In genomic region chr4:156203413-156204131, GRCm38 (mm10) we compare ENCODE assay signal across 8 mouse cellular contexts. TPM values are rescaled to one million over a fixed set of nuclear protein-coding genes. Genes with fewer than 3 reads are reported as not detected.
DNase-seq lines count a peak whose midpoint lies in the region; ATAC-seq and TF ChIP-seq lines count a peak whose summit lies in the region.

No protein-coding gene starts in this region.

- WGBS in liver, adult 2 months, result under 1% methylated on average over 49 of the region's 49 CpGs
- under 1% methylated on average over 49 of the region's 49 CpGs for WGBS in heart, embryonic 12.5 days
- under 1% methylated on average over 49 of the region's 49 CpGs for whole genome bisulfite sequencing in limb, embryonic 11.5 days
- under 1% methylated on average over 46 of the region's 49 CpGs for WGBS in midbrain, postnatal 0 days

- H3K4me2 ChIP-seq in heart, embryonic 12.5 days, result peak overlapping the region; percentile 97
- peak overlapping the region; percentile 97 for H3K4me2 ChIP-seq in limb, embryonic 11.5 days (ENCODE audit: low read depth, severe bottlenecking)
- peak overlapping the region; percentile 89 for H3K4me2 ChIP-seq in midbrain, postnatal 0 days (ENCODE audit: low read depth, low read length, poor library complexity, severe bottlenecking)

- H3K27ac ChIP-seq in liver, adult 2 months (replicated peaks; ENCODE audit: insufficient read depth, low read depth, low read length), result peak overlapping the region; percentile 81
- peak overlapping the region; percentile 80 for H3K27ac ChIP-seq in brown adipose tissue, adult 24 weeks (replicated peaks; ENCODE audit: low read depth, low read length)
- peak overlapping the region; percentile 69 for H3K27ac ChIP-seq in heart, embryonic 12.5 days (ENCODE audit: poor library complexity, severe bottlenecking)
- no peak overlapping the region for H3K27ac ChIP-seq in limb, embryonic 11.5 days (replicated peaks; ENCODE audit: low read depth, low read length)
- H3K27ac ChIP-seq in midbrain, postnatal 0 days (ENCODE audit: low read depth, low read length), result peak overlapping the region; percentile 73

- DNase-seq in liver, adult 2 months (ENCODE audit: extremely low read depth, low read depth, low spot score), result no peak
- DNase-seq in liver, result no peak
- DNase-seq in limb, embryonic 11.5 days (ENCODE audit: low spot score), result peak; percentile 66
- no peak for DNase-seq in midbrain, postnatal 0 days (ENCODE audit: low spot score)
- no peak for DNase-seq in layer of hippocampus, adult 9-11 months
- DNase-seq in spleen, adult 12 weeks (ENCODE audit: low spot score), result no peak

- peaks cover 16% of the 10 kb centered on the region for H3K4me1 ChIP-seq in liver, adult 2 months (ENCODE audit: control insufficient read depth, insufficient read depth, low read length)
- H3K4me1 ChIP-seq in brown adipose tissue, adult 24 weeks (ENCODE audit: control insufficient read depth, insufficient read depth, insufficient read length, low read length), result peaks cover 15% of the 10 kb centered on the region
- peaks cover 26% of the 10 kb centered on the region for H3K4me1 ChIP-seq in heart, embryonic 12.5 days (replicated peaks)
- H3K4me1 ChIP-seq in limb, embryonic 11.5 days (ENCODE audit: control insufficient read depth, insufficient read depth, low read length), result 0 out of 2 replicates have a peak, but pooled peaks cover 7% of the 10 kb centered on the region
- peaks cover 5% of the 10 kb centered on the region; the same call in 1 of the 2 replicates for H3K4me1 ChIP-seq in midbrain, postnatal 0 days (ENCODE audit: insufficient read depth, low read length)

- peak; percentile 47; the same call in 1 of the 2 replicates for ATAC-seq in heart, embryonic 12.5 days (ENCODE audit: insufficient number of reproducible peaks, low FRiP score)
- ATAC-seq in limb, embryonic 11.5 days (ENCODE audit: insufficient number of reproducible peaks, low FRiP score, low TSS enrichment, low read depth), result peak; percentile 37; the same call in 1 of the 2 replicates
- peak; percentile 31; the same call in 1 of the 2 replicates for ATAC-seq in midbrain, postnatal 0 days (ENCODE audit: low FRiP score)

- no peaks in the 10 kb centered on the region for H3K9me3 ChIP-seq in heart, embryonic 12.5 days (replicated peaks)
- no peaks in the 10 kb centered on the region for H3K9me3 ChIP-seq in limb, embryonic 11.5 days (ENCODE audit: control insufficient read depth, low read length)
- no peaks in the 10 kb centered on the region for H3K9me3 ChIP-seq in midbrain, postnatal 0 days (ENCODE audit: low read length)

- H3K4me3 ChIP-seq in liver, adult 2 months (ENCODE audit: insufficient read depth, low read depth, low read length), result peak overlapping the region; percentile 90
- peak overlapping the region; percentile 95 for H3K4me3 ChIP-seq in brown adipose tissue, adult 24 weeks (ENCODE audit: insufficient read depth, low read depth, low read length)
- H3K4me3 ChIP-seq in heart, embryonic 12.5 days, result peak overlapping the region; percentile 60
- peak overlapping the region; percentile 53 for H3K4me3 ChIP-seq in limb, embryonic 11.5 days (ENCODE audit: low read depth, low read length)
- peak overlapping the region; percentile 54 for H3K4me3 ChIP-seq in midbrain, postnatal 0 days (ENCODE audit: low read depth, low read length)

- no peaks in the 10 kb centered on the region for H3K36me3 ChIP-seq in liver, adult 2 months (ENCODE audit: control insufficient read depth, insufficient read depth, low read length)
- no peaks in the 10 kb centered on the region for H3K36me3 ChIP-seq in heart, embryonic 12.5 days
- no peaks in the 10 kb centered on the region for H3K36me3 ChIP-seq in limb, embryonic 11.5 days (ENCODE audit: control insufficient read depth, insufficient read depth, low read length)
- no peaks in the 10 kb centered on the region for H3K36me3 ChIP-seq in midbrain, postnatal 0 days (ENCODE audit: insufficient read depth, low read length)

- peaks cover 5% of the 10 kb centered on the region; the same call in 1 of the 2 replicates for H3K79me2 ChIP-seq in liver, adult 2 months (ENCODE audit: control insufficient read depth, insufficient read depth, low read length)

- TF ChIP-seq POLR2A in liver, adult 2 months (IDR thresholded peaks at IDR 0.05; ENCODE audit: extremely low read depth, insufficient read depth, low read length), result no peak

- peak overlapping the region; percentile 91 for H3K9ac ChIP-seq in liver, adult 2 months (ENCODE audit: low read depth, low read length)
- peak overlapping the region; percentile 71 for H3K9ac ChIP-seq in heart, embryonic 12.5 days
- H3K9ac ChIP-seq in limb, embryonic 11.5 days (ENCODE audit: low read length), result peak overlapping the region; percentile 58
- peak overlapping the region; percentile 70 for H3K9ac ChIP-seq in midbrain, postnatal 0 days (replicated peaks; ENCODE audit: low read length, poor library complexity, severe bottlenecking)

- TF ChIP-seq CTCF in liver, adult 2 months (IDR thresholded peaks at IDR 0.05; ENCODE audit: low read depth, low read length), result no peak
- no peak for TF ChIP-seq CTCF in midbrain, postnatal 0 days (IDR thresholded peaks at IDR 0.05)

- H3K27me3 ChIP-seq in liver, adult 2 months (ENCODE audit: control insufficient read depth, insufficient read depth, low read length), result no peaks in the 10 kb centered on the region
- H3K27me3 ChIP-seq in heart, embryonic 12.5 days (replicated peaks), result peaks cover 4% of the 10 kb centered on the region; the same call in 1 of the 2 replicates
- H3K27me3 ChIP-seq in limb, embryonic 11.5 days (ENCODE audit: control insufficient read depth, insufficient read depth, low read length), result peaks cover 18% of the 10 kb centered on the region
- H3K27me3 ChIP-seq in midbrain, postnatal 0 days (ENCODE audit: insufficient read depth, low read length), result peaks cover 7% of the 10 kb centered on the region; the same call in 1 of the 2 replicates

RNA-seq across cellular contexts. Expression of gene AW011738, which starts 0.5 kb away (rescaled TPM):
- total RNA-seq in liver, adult 2 months (2014; rRNA removed), result 2.5 and 3.0 TPM in 2 replicates
- polyA plus RNA-seq in liver, adult 2 months (2012; rRNA removed), result 1.7 and 3.7 TPM in 2 replicates
- polyA plus RNA-seq in brown adipose tissue, adult 24 weeks (2012; ENCODE audit: insufficient read depth, insufficient read length, missing spikeins), result 1.9 and 5.5 TPM in 2 replicates
- 3.4 and 4.3 TPM in 2 replicates for polyA plus RNA-seq in heart, embryonic 12.5 days (2016; fragmentation: Nextera tagmentation; extraction: Ambion mirVana)
- polyA plus RNA-seq in limb, embryonic 11.5 days (2014; fragmentation: Nextera tagmentation; extraction: Ambion mirVana), result 0.28 and 0.70 TPM in 2 replicates
- 7.5 and 8.2 TPM in 2 replicates for total RNA-seq in midbrain, postnatal 0 days (2014; rRNA removed)
- polyA plus RNA-seq in midbrain, postnatal 0 days (2015; fragmentation: Nextera tagmentation; extraction: Ambion mirVana), result 3.5 and 3.7 TPM in 2 replicates

RNA-seq across cellular contexts. Expression of gene Isg15, which starts 3.0 kb away (rescaled TPM):
- total RNA-seq in liver, adult 2 months (2014; rRNA removed), result 14.2 and 20.7 TPM in 2 replicates
- 26.8 and 44.3 TPM in 2 replicates for polyA plus RNA-seq in liver, adult 2 months (2012; rRNA removed)
- polyA plus RNA-seq in brown adipose tissue, adult 24 weeks (2012; ENCODE audit: insufficient read depth, insufficient read length, missing spikeins), result 6.1 and 11.7 TPM in 2 replicates
- polyA plus RNA-seq in heart, embryonic 12.5 days (2016; fragmentation: Nextera tagmentation; extraction: Ambion mirVana), result 1.8 and 2.8 TPM in 2 replicates
- polyA plus RNA-seq in limb, embryonic 11.5 days (2014; fragmentation: Nextera tagmentation; extraction: Ambion mirVana), result 0.20 TPM in 1 of 2 replicates, not detected in the other
- total RNA-seq in midbrain, postnatal 0 days (2014; rRNA removed), result 1.7 and 2.3 TPM in 2 replicates
- polyA plus RNA-seq in midbrain, postnatal 0 days (2015; fragmentation: Nextera tagmentation; extraction: Ambion mirVana), result 2.4 and 3.9 TPM in 2 replicates

RNA-seq across cellular contexts. Expression of gene Agrn, which starts 6.3 kb away (rescaled TPM):
- total RNA-seq in liver, adult 2 months (2014; rRNA removed), result 10.4 and 13.8 TPM in 2 replicates
- 20.5 and 33.2 TPM in 2 replicates for polyA plus RNA-seq in liver, adult 2 months (2012; rRNA removed)
- polyA plus RNA-seq in brown adipose tissue, adult 24 weeks (2012; ENCODE audit: insufficient read depth, insufficient read length, missing spikeins), result 9.5 and 18.5 TPM in 2 replicates
- polyA plus RNA-seq in heart, embryonic 12.5 days (2016; fragmentation: Nextera tagmentation; extraction: Ambion mirVana), result 69.5 and 81.5 TPM in 2 replicates
- 38.6 and 41.5 TPM in 2 replicates for polyA plus RNA-seq in limb, embryonic 11.5 days (2014; fragmentation: Nextera tagmentation; extraction: Ambion mirVana)
- total RNA-seq in midbrain, postnatal 0 days (2014; rRNA removed), result 303 and 333 TPM in 2 replicates
- 72.8 and 77.1 TPM in 2 replicates for polyA plus RNA-seq in midbrain, postnatal 0 days (2015; fragmentation: Nextera tagmentation; extraction: Ambion mirVana)

RNA-seq across cellular contexts. Expression of gene Perm1, which starts 12.1 kb away (rescaled TPM):
- 0.07 and 0.09 TPM in 2 replicates for total RNA-seq in liver, adult 2 months (2014; rRNA removed)
- polyA plus RNA-seq in liver, adult 2 months (2012; rRNA removed), result 0.04 TPM in 1 of 2 replicates, not detected in the other
- 9.9 and 25.7 TPM in 2 replicates for polyA plus RNA-seq in brown adipose tissue, adult 24 weeks (2012; ENCODE audit: insufficient read depth, insufficient read length, missing spikeins)
- 1.3 and 1.6 TPM in 2 replicates for polyA plus RNA-seq in heart, embryonic 12.5 days (2016; fragmentation: Nextera tagmentation; extraction: Ambion mirVana)
- polyA plus RNA-seq in limb, embryonic 11.5 days (2014; fragmentation: Nextera tagmentation; extraction: Ambion mirVana), result 0.26 and 0.35 TPM in 2 replicates
- total RNA-seq in midbrain, postnatal 0 days (2014; rRNA removed), result 1.9 and 2.0 TPM in 2 replicates
- 1.4 and 1.7 TPM in 2 replicates for polyA plus RNA-seq in midbrain, postnatal 0 days (2015; fragmentation: Nextera tagmentation; extraction: Ambion mirVana)

RNA-seq across cellular contexts. Expression of gene Plekhn1, which starts 31.1 kb away (rescaled TPM):
- total RNA-seq in liver, adult 2 months (2014; rRNA removed), result 6.9 TPM in 2 replicates
- 12.1 and 18.5 TPM in 2 replicates for polyA plus RNA-seq in liver, adult 2 months (2012; rRNA removed)
- 7.8 and 8.7 TPM in 2 replicates for polyA plus RNA-seq in brown adipose tissue, adult 24 weeks (2012; ENCODE audit: insufficient read depth, insufficient read length, missing spikeins)
- 18.0 and 18.2 TPM in 2 replicates for polyA plus RNA-seq in heart, embryonic 12.5 days (2016; fragmentation: Nextera tagmentation; extraction: Ambion mirVana)
- 20.1 and 20.2 TPM in 2 replicates for polyA plus RNA-seq in limb, embryonic 11.5 days (2014; fragmentation: Nextera tagmentation; extraction: Ambion mirVana)
- total RNA-seq in midbrain, postnatal 0 days (2014; rRNA removed), result 46.6 and 46.7 TPM in 2 replicates
- 18.7 and 19.3 TPM in 2 replicates for polyA plus RNA-seq in midbrain, postnatal 0 days (2015; fragmentation: Nextera tagmentation; extraction: Ambion mirVana)
